Mouse (Mus musculus) cerebellum, adult 2 months (tissue): ENCODE data around the gene Tlnrd1. TPM values are rescaled to one million over a fixed set of nuclear protein-coding genes. Genes with fewer than 3 reads are reported as not detected.

ENCODE experiments used
- DNase-seq, 2 experiments: peaks; one replicate each; pipeline ENCODE4 v3.0.0; 2021
- H3K27ac ChIP-seq: fragments of 200-500 bp; 2 replicates; pipeline ENCODE4 v1.5.1; 2012; ENCODE audit warnings: low read length, control low read depth, inconsistent platforms; ENCODE audit not compliant: insufficient read depth
- H3K27me3 ChIP-seq: fragments of 200-500 bp; 2 replicates; pipeline ENCODE4 v1.6.1; 2012; ENCODE audit warnings: inconsistent platforms, mild to moderate bottlenecking, low read length, moderate library complexity; ENCODE audit not compliant: control insufficient read depth, insufficient read depth
- H3K4me1 ChIP-seq: fragments of 200-500 bp; 2 replicates; pipeline ENCODE4 v1.6.1; 2011; ENCODE audit warnings: low read length; ENCODE audit not compliant: control insufficient read depth, insufficient read depth
- H3K4me3 ChIP-seq: fragments of 200-500 bp; replicated peaks from 2 replicates; pipeline ENCODE3; 2011; ENCODE audit warnings: mild to moderate bottlenecking, low read depth, low read length, control low read depth; ENCODE audit not compliant: insufficient read depth
- CTCF ChIP-seq: fragments of 200-500 bp; IDR thresholded peaks from 2 replicates; pipeline ENCODE4 v1.5.1; 2011; ENCODE audit warnings: low read depth, mild to moderate bottlenecking, control low read depth, low read length, moderate library complexity, borderline replicate concordance; ENCODE audit not compliant: insufficient read depth
- POLR2A ChIP-seq: fragments of 200-500 bp; IDR thresholded peaks from 2 replicates; pipeline ENCODE4 v1.6.1; 2011; ENCODE audit warnings: low read length, control low read depth, borderline replicate concordance; ENCODE audit not compliant: insufficient read depth
- WGBS: fragments of 180-500 bp; shearing (Covaris S2); methylation state at CpG from one replicate; pipeline ENCODE4 v1.1.7; 2018; 5-methylcytosine and 5-hydroxymethylcytosine counted together
- polyA plus RNA-seq: library from polyadenylated mRNA; depleted of rRNA; stranded (reverse); fragments of >200 nt; gene quantifications from 2 replicates; pipeline ENCODE4 v1.2.3, GENCODE M21; 2012

Tlnrd1 gene
- polyA plus RNA-seq, 1 experiment: 23.4 TPM

- H3K27me3 ChIP-seq: no peaks in the 10 kb centered on the region
- no peak overlapping the region for H3K4me3 ChIP-seq
- DNase-seq: no peak
- no peak overlapping the region for H3K27ac ChIP-seq
- WGBS: 72% methylated on average over 4 of the region's 4 CpGs
- H3K4me1 ChIP-seq: no peaks in the 10 kb centered on the region
- TF ChIP-seq CTCF (no peak), POLR2A (no peak)
These were observed 24.6 kb downstream of the Tlnrd1 start for GRCm38 (mm10) chr7:83859378-83860083.

- no peaks in the 10 kb centered on the region for H3K4me1 ChIP-seq
- H3K4me3 ChIP-seq: no peak overlapping the region
- TF ChIP-seq POLR2A: no peak
- no peak for TF ChIP-seq CTCF
- no peaks in the 10 kb centered on the region for H3K27me3 ChIP-seq
- no peak for DNase-seq
- no peak overlapping the region for H3K27ac ChIP-seq
- WGBS: 97% methylated on average over 3 of the region's 3 CpGs
These were observed 26.2 kb downstream of the Tlnrd1 start for GRCm38 (mm10) chr7:83857921-83858320.

GRCm38 (mm10) chr7:83857208-83857488 lies 27.0 kb downstream of the Tlnrd1 start:
- DNase-seq: no peak
- 95% methylated on average over 2 of the region's 2 CpGs for WGBS

GRCm38 (mm10) chr7:83856353-83857207 lies 27.5 kb downstream of the Tlnrd1 start:
- 79% methylated on average over 9 of the region's 9 CpGs for WGBS
- Histone ChIP-seq H3K27ac (no peak overlapping the region), H3K4me1 (no peaks in the 10 kb centered on the region), H3K4me3 (no peak overlapping the region), H3K27me3 (no peaks in the 10 kb centered on the region)
- DNase-seq: no peak
- TF ChIP-seq POLR2A (no peak), CTCF (no peak)

More at GRCm38 (mm10) chr7:83857208-83857488, 27.0 kb downstream of the Tlnrd1 start:
- Histone ChIP-seq H3K27me3 (no peaks in the 10 kb centered on the region), H3K4me1 (no peaks in the 10 kb centered on the region), H3K27ac (no peak overlapping the region), H3K4me3 (no peak overlapping the region)
- no peak for TF ChIP-seq POLR2A

GRCm38 (mm10) chr7:83855203-83855602 lies 28.9 kb downstream of the Tlnrd1 start:
- no peak for DNase-seq
- no peak for TF ChIP-seq CTCF
- no peak for TF ChIP-seq POLR2A
- Histone ChIP-seq H3K4me1 (no peaks in the 10 kb centered on the region), H3K27me3 (no peaks in the 10 kb centered on the region), H3K27ac (no peak overlapping the region), H3K4me3 (no peak overlapping the region)
- WGBS: 94% methylated on average over 1 of the region's 1 CpGs

DNA sequence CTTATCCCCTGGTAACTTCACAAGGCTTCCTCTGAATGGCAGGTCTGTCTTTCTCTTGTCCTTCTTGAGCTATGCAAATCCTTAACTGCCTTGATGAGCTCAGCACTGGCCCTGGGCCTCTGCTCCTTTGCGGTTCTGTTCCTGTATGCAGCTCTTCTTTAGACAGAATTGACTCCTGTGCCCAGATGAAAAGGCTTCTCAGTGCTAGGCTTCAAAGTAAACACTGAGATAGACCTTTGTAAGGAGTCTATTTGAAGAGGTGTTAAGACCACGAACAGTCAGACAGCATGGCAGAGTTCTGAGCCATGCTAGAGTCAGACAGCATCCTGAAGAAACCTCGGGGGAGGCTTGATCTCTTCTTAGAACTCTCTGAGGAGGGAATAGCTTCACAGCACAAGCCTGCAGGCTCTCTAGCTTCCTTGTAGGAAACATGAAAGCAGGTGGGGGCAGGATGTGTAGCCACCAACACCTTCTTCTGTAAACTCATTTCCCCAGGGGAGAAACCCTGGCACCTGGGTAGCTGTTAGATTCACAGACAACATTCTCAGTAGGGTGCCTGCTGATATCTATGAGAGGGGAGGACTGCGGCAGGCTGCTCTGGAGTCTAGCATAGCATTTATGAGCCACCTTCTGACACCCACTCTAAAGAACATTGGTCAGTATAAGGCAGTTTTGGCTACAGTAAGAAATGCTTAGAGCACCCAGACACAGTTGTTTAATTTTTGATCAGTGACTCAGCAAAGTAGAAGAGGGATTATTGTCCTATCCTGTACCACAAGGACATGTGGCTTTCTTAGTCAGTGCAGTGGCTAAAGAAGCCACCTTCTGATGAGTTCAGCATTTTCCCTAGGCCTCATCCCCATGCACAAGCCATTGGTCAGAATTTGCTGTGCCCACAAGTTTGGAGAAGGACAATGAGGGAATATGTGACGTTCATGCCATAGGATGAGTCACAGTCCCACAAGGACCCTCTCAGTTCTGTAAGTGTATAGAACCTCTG lies 31.4 kb downstream of the Tlnrd1 start:
- no peak for DNase-seq
- Histone ChIP-seq H3K27me3 (no peaks in the 10 kb centered on the region), H3K4me3 (no peak overlapping the region), H3K27ac (no peak overlapping the region), H3K4me1 (no peaks in the 10 kb centered on the region)
- 56% methylated on average over 5 of the region's 5 CpGs for WGBS
- TF ChIP-seq POLR2A: no peak
- no peak for TF ChIP-seq CTCF

GRCm38 (mm10) chr7:83851569-83852380 lies 32.3 kb downstream of the Tlnrd1 start:
- 81% methylated on average over 5 of the region's 5 CpGs for WGBS
- no peaks in the 10 kb centered on the region for H3K4me1 ChIP-seq
- TF ChIP-seq POLR2A (no peak), CTCF (no peak)
- H3K4me3 ChIP-seq: no peak overlapping the region
- H3K27me3 ChIP-seq: no peaks in the 10 kb centered on the region
- no peak for DNase-seq
- no peak overlapping the region for H3K27ac ChIP-seq
